Mouse (Mus musculus) liver, embryonic 14.5 days (tissue): Measurements from ENCODE around the gene Ptk6. TPM values are rescaled to one million over a fixed set of nuclear protein-coding genes. Genes with fewer than 3 reads are reported as not detected.

Experiments
- ATAC-seq: fragments of 200-750 bp; cut with Nextera tagmentation; 2 replicates; pipeline ENCODE4 v1.8.0; 2017; ENCODE audit warnings: moderate number of reproducible peaks, mild to moderate bottlenecking, moderate library complexity; ENCODE audit not compliant: insufficient read depth
- DNase-seq, 3 experiments: peaks; one replicate each; pipeline ENCODE4 v3.0.0-alpha.2; 2012 to 2013; ENCODE audit warnings: low read depth in 3 of 3, low spot score in 3 of 3
- H3K27ac ChIP-seq: fragments of 300-500 bp; sonication (generic); 2 replicates; pipeline ENCODE4 v1.5.1; 2014; ENCODE audit warnings: moderate library complexity, mild to moderate bottlenecking, control low read depth, inconsistent platforms
- H3K27me3 ChIP-seq: fragments of 300-500 bp; sonication (generic); 2 replicates; pipeline ENCODE4 v1.6.1; 2014; ENCODE audit warnings: mild to moderate bottlenecking, low read length, moderate library complexity; ENCODE audit not compliant: control insufficient read depth, insufficient read depth
- H3K36me3 ChIP-seq: fragments of 300-500 bp; sonication (generic); replicated peaks from 2 replicates; pipeline ENCODE4 v1.6.1; 2014; ENCODE audit warnings: low read depth; ENCODE audit not compliant: control insufficient read depth, insufficient read depth
- H3K4me1 ChIP-seq, 2 experiments: fragments of 200-500 bp in 1 of 2; fragments of 300-500 bp in 1 of 2; sonication (generic) in 1 of 2; replicated peaks; 2 replicates each; pipeline ENCODE4 v1.6.1; 2012 to 2014; ENCODE audit warnings: antibody characterized with exemption in 1 of 2, inconsistent platforms in 1 of 2, low read length in 1 of 2; ENCODE audit not compliant: control insufficient read depth in 2 of 2, insufficient read depth in 2 of 2
- H3K4me2 ChIP-seq: fragments of 300-500 bp; sonication (generic); 2 replicates; pipeline ENCODE4 v1.6.1; 2014; ENCODE audit warnings: low read depth, mild to moderate bottlenecking, control low read depth, moderate library complexity
- H3K4me3 ChIP-seq, 2 experiments: fragments of 200-500 bp in 1 of 2; fragments of 300-500 bp in 1 of 2; sonication (generic) in 1 of 2; 2 replicates each; pipeline ENCODE4 v1.5.1; 2012 to 2014; ENCODE audit warnings: low read depth in 2 of 2, low read length in 2 of 2, mild to moderate bottlenecking in 2 of 2, control low read depth in 1 of 2, inconsistent platforms in 1 of 2, moderate library complexity in 1 of 2; ENCODE audit not compliant: insufficient read depth in 1 of 2
- H3K9ac ChIP-seq: fragments of 300-500 bp; sonication (generic); replicated peaks from 2 replicates; pipeline ENCODE4 v1.6.1; 2014; ENCODE audit warnings: mild to moderate bottlenecking, control low read depth, moderate library complexity
- H3K9me3 ChIP-seq: fragments of 300-500 bp; sonication (generic); 2 replicates; pipeline ENCODE4 v1.6.1; 2016; ENCODE audit warnings: low read length, mixed read lengths; ENCODE audit not compliant: control insufficient read depth
- CTCF ChIP-seq: IDR thresholded peaks from 2 replicates; pipeline ENCODE4 v1.5.1; 2016; ENCODE audit warnings: antibody characterized with exemption, low read depth, control low read depth
- EP300 ChIP-seq: IDR thresholded peaks from 2 replicates; pipeline ENCODE4 v1.6.1; 2016; ENCODE audit warnings: antibody characterized with exemption, low read depth
- WGBS: fragments of 180-500 bp; shearing (Covaris S2); extraction: QIAGEN DNeasy Blood & Tissue Kit; methylation state at CpG from one replicate; pipeline ENCODE4 v1.1.7; 2014; ENCODE audit not compliant: insufficient replicate concordance; 5-methylcytosine and 5-hydroxymethylcytosine counted together
- polyA plus RNA-seq, 2 experiments: library from polyadenylated mRNA; depleted of rRNA in 1 of 2; stranded (reverse) in 1 of 2; unstranded in 1 of 2; fragments of >200 nt; fragmentation: Nextera tagmentation in 1 of 2; extraction: Ambion mirVana in 1 of 2; gene quantifications; 2 replicates each; pipeline versions ENCODE4 v1.2.1 to v1.2.3; 2012 to 2014

The Ptk6 gene
- polyA plus RNA-seq, 2 experiments = 0.06 TPM; not detected in 1

- peaks cover 3 to 17% of the 10 kb centered on the region in 2 experiments; a peak in 2 of 4 replicates for H3K4me1 ChIP-seq
- 54% methylated on average over 3 of the region's 3 CpGs for WGBS
- no peak overlapping the region for H3K27ac ChIP-seq
- TF ChIP-seq CTCF (no peak), EP300 (no peak)
- peak overlapping the region in 1 of 2 experiments; percentile 74; a peak in 2 of 4 replicates for H3K4me3 ChIP-seq
- no peaks in the 10 kb centered on the region for H3K9me3 ChIP-seq
- H3K36me3 ChIP-seq = no peaks in the 10 kb centered on the region
- H3K9ac ChIP-seq = no peak overlapping the region; the same call in 1 of the 2 replicates
- no peaks in the 10 kb centered on the region for H3K27me3 ChIP-seq
- peak overlapping the region; percentile 70 for H3K4me2 ChIP-seq
- DNase-seq = no peak
- ATAC-seq = no peak
These were observed 39.7 kb upstream of the Ptk6 start for GRCm38 (mm10) chr2:181242314-181242665.

GRCm38 (mm10) chr2:181241602-181242313 lies 39.2 kb upstream of the Ptk6 start, which contains the start of gene Helz2:
TSS of gene Helz2 (minus strand) at chr2:181242027.
- TF ChIP-seq CTCF (no peak), EP300 (no peak)
- Histone ChIP-seq H3K9me3 (no peaks in the 10 kb centered on the region), H3K36me3 (no peaks in the 10 kb centered on the region), H3K4me3 (peak within 1 kb of the TSS; percentile 74 to 97), H3K27me3 (no peaks in the 10 kb centered on the region), H3K9ac (peak within 1 kb of the TSS; percentile 87), H3K4me2 (peak within 1 kb of the TSS; percentile 70), H3K27ac (peak within 1 kb of the TSS; percentile 48; the same call in 1 of the 2 replicates), H3K4me1 (peaks cover 3 to 17% of the 10 kb centered on the region in 2 experiments; a peak in 2 of 4 replicates)
- ATAC-seq (peak; percentile 79), DNase-seq (peak; percentile 58 to 69 (median 69))
- WGBS = 7% methylated on average over 16 of the region's 16 CpGs

- ATAC-seq = no peak
- Histone ChIP-seq H3K27me3 (no peaks in the 10 kb centered on the region), H3K9me3 (no peaks in the 10 kb centered on the region), H3K36me3 (no peaks in the 10 kb centered on the region), H3K4me3 (peak overlapping the region; percentile 74 to 97), H3K9ac (peak overlapping the region; percentile 87), H3K4me1 (peaks cover 3 to 17% of the 10 kb centered on the region in 2 experiments; a peak in 2 of 4 replicates), H3K27ac (no peak overlapping the region), H3K4me2 (peak overlapping the region; percentile 70)
- DNase-seq = no peak
- 78% methylated on average over 13 of the region's 13 CpGs for WGBS
- TF ChIP-seq CTCF = no peak
- no peak for TF ChIP-seq EP300
These were observed 38.3 kb upstream of the Ptk6 start for GRCm38 (mm10) chr2:181240806-181241440.

- no peak for DNase-seq
- Histone ChIP-seq H3K4me1 (peaks cover 3 to 14% of the 10 kb centered on the region in 2 experiments; a peak in 2 of 4 replicates), H3K27me3 (no peaks in the 10 kb centered on the region), H3K27ac (no peak overlapping the region), H3K4me3 (no peak overlapping the region), H3K9ac (no peak overlapping the region), H3K36me3 (no peaks in the 10 kb centered on the region), H3K9me3 (no peaks in the 10 kb centered on the region), H3K4me2 (no peak overlapping the region)
- WGBS = 79% methylated on average over 9 of the region's 9 CpGs
- TF ChIP-seq EP300 = no peak
- TF ChIP-seq CTCF = no peak
- no peak for ATAC-seq
These were observed 36.7 kb upstream of the Ptk6 start for GRCm38 (mm10) chr2:181239261-181239660.

GRCm38 (mm10) chr2:181238861-181239260 lies 36.3 kb upstream of the Ptk6 start:
- TF ChIP-seq EP300 = no peak
- TF ChIP-seq CTCF = no peak
- Histone ChIP-seq H3K9ac (no peak overlapping the region), H3K4me2 (no peak overlapping the region), H3K27ac (no peak overlapping the region), H3K36me3 (no peaks in the 10 kb centered on the region), H3K27me3 (no peaks in the 10 kb centered on the region), H3K4me3 (no peak overlapping the region), H3K9me3 (no peaks in the 10 kb centered on the region), H3K4me1 (peaks cover 0 to 10% of the 10 kb centered on the region in 2 experiments; a peak in 1 of 4 replicates)
- no peak for DNase-seq
- ATAC-seq = no peak
- WGBS = 45% methylated on average over 2 of the region's 2 CpGs
